Mouse (Mus musculus): ENCODE measurements around the gene Cnot10.

Gene Cnot10

GRCm38 (mm10) chr9:114578646-114579045, 61.3 kb downstream of the Cnot10 start:
- no peak for DNase-seq (ENCODE audit: low spot score)

DNA sequence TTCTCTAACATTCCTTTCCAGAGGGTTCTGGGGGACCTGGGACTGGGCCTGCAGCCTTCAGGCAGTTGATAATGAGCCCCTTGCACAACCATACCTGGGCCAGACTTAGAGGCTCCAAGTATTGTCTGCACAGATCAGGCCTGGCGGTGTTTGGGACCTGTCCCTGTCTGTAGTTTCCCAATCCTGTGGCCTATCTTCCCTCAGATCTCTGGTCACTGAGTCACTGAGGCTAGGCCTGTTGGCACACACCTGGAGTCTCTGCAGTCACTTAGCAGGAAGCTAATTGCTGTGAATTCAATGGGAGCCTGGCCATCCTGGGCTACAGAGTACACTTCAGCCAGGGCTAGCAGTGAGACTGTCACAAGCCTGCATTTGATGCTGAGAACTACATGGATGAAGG, 64.0 kb downstream of the Cnot10 start:
- no peak for DNase-seq (ENCODE audit: low spot score)

DNA sequence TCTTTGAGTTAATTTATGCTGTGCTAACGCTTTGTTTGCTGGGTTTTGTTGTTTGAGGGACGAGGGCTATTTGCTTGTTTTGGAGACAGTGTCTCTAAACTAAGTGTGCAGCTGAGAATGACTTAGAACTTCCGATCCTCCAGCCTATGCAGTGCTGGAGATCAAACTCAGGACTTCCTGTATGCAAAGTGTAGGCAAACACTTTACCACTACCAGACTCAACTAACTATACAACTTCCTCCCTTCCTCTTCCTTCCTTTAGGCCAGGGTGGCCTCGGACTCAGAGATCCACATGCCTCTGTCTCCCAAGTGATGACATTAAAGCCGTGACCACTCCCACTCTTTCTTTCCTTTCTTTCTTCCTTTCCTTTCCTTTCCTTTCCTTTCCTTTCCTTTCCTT, 66.5 kb downstream of the Cnot10 start:
- DNase-seq (ENCODE audit: low spot score), result no peak

GRCm38 (mm10) chr9:114568682-114569474, 71.1 kb downstream of the Cnot10 start:
- DNase-seq (ENCODE audit: low spot score), result no peak

DNA sequence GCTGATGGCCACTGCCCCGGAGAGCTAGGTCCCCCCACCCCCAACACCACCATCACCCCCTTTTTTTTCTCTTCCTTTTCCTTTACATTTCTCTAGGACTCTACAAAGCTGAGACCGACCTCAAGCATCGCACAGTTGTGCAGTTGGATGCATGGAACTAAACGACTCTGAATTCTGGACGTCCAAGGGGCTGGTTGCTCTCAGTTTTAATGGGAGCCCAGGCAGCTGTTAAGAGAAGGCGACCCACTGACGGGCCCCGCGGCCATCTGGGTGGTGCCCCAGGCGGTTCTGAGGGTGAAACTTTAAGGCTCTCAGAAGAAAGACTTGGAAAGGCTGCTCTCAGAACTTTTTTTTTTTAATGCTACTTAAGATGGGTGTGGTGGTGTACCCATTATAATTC, 75.3 kb downstream of the Cnot10 start:
- DNase-seq (ENCODE audit: low spot score), result no peak

DNA sequence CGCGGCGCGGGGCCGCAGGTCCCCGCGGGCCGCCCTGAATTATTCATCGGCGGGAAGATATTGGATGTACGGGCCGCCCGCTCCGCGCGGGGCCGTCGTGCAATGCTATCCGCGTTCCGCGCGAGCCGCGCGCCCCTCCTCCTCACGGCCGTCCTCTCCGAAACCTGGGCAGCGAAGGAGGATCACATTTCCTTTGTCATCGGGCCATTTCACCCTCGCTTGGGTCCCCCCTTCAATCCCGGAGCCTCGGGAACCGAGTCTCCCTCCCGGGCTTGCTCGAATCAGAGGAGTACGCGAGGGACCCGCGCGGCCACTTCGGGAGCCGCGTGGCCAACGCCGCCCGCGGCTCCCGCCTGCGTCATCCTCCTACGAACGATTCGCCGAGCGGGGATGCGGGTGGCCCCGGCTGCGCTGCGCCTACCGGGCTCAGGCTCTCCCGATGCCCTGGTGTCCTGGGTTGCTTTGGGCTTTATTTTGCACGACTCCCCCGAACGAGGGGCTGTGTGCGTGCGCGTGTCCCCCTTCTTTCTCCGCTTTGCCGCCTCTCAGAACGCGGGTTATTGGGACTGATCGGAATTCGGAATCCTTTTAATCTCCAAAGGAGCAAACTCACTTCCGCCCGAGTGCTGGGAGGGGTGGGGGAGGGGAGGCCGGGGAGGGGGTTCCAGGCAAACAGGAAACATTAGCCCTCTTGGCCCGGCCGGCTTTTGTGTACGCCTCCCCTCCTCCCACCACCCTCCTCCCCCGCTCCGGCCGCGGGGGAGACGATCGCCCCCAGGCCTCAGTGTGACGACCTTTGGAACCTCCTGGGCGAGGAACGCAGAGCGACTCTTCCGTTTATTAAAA, 76.0 kb downstream of the Cnot10 start, which contains the start of gene Trim71:
Trim71 (minus strand) TSS at position 609 of the 846 bp plus-strand sequence.
- DNase-seq (ENCODE audit: low spot score), result no peak

- DNase-seq (ENCODE audit: low spot score), result no peak
Observed at GRCm38 (mm10) chr9:114562919-114563751, 76.8 kb downstream of the Cnot10 start.

- DNase-seq (ENCODE audit: low spot score), result no peak
Observed at GRCm38 (mm10) chr9:114562031-114562918, 77.7 kb downstream of the Cnot10 start.

- no peak for DNase-seq (ENCODE audit: low spot score)
Observed at GRCm38 (mm10) chr9:114561671-114561971, 78.4 kb downstream of the Cnot10 start.

- no peak for DNase-seq (ENCODE audit: low spot score)
Observed at GRCm38 (mm10) chr9:114560771-114561670, 79.0 kb downstream of the Cnot10 start.

DNA sequence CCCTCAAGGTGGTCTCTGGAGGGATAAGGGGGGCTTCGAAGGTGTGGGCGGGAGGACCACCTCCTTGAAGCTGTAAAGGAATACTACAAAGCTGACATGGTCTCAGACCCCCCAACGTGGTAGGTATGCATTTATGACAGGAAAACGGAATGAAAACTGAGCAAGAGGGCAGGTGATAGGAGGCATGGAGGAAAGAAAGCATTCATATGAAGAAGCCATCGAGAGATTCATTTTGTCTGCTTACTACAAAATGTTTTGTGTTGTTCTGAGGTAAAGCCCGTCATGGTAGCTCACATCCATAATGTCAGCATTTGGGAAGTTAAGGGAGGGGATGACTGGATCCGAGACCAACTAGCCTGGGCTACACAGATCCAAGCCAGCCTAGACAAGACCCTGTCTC, 79.8 kb downstream of the Cnot10 start:
- no peak for DNase-seq (ENCODE audit: low spot score)

GRCm38 (mm10) chr9:114557086-114557485, 82.9 kb downstream of the Cnot10 start:
- no peak for DNase-seq (ENCODE audit: low spot score)

GRCm38 (mm10) chr9:114556276-114556855, 83.6 kb downstream of the Cnot10 start:
- DNase-seq (ENCODE audit: low spot score), result no peak

- DNase-seq (ENCODE audit: low spot score), result no peak
Observed at GRCm38 (mm10) chr9:114554355-114554979, 85.5 kb downstream of the Cnot10 start.

GRCm38 (mm10) chr9:114553828-114554227, 86.2 kb downstream of the Cnot10 start:
- DNase-seq (ENCODE audit: low spot score), result no peak

GRCm38 (mm10) chr9:114550033-114550432, 90.0 kb downstream of the Cnot10 start:
- no peak for DNase-seq (ENCODE audit: low spot score)

- DNase-seq (ENCODE audit: low spot score), result no peak
Observed at GRCm38 (mm10) chr9:114549117-114549516, 90.9 kb downstream of the Cnot10 start.

- no peak for DNase-seq (ENCODE audit: low spot score)
Observed at GRCm38 (mm10) chr9:114548496-114548895, 91.5 kb downstream of the Cnot10 start.

DNA sequence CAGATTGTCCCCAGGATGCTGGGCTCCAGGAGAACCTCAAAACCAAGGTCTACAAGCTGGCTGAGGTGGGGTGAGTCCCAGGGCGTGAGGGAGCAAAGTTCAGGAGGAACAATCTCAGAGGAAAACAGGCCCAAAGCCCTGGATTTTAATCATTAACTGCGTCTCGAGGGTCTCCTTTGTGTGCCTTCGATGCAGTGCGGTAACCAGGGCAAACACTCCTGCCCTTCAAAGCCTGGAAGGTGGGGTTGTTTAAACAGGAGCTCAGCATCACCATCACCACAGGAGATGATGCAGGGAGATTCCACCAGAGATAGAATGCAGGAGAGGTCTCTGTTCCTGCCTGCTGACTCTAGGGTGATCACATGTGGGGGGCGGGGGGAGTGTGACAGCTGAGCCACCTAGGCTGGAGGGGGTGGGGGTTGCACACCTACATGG, 92.3 kb downstream of the Cnot10 start:
- no peak for DNase-seq (ENCODE audit: low spot score)

Data from layer of hippocampus, adult 11-12 months (tissue).